Mouse (Mus musculus) gastrocnemius, postnatal 36 days (tissue): ENCODE results near the gene Defb33. TPM values are rescaled to one million over a fixed set of nuclear protein-coding genes. Genes with fewer than 3 reads are reported as not detected.

Experiments
- DNase-seq, 2 experiments: peaks; one replicate each; pipeline ENCODE4 v3.0.0; 2022
- intact Hi-C: fragments of 180-260 bp; cut with DNase I; formaldehyde crosslinking; loops from one replicate; pipeline ENCODE4 v1.15.1; 2025
- long read RNA-seq, 2 experiments: library from polyadenylated mRNA; stranded (forward); transcript quantifications; one replicate each; pipeline ENCODE4 v2.0.0; 2021
- total RNA-seq, 2 experiments: library from RNA; stranded (reverse); gene quantifications; 2 replicates each; pipeline ENCODE4 v1.2.3; 2021

Defb33 gene
- total RNA-seq: not detected
- long read RNA-seq, experiment 1: 0 reads
- long read RNA-seq, experiment 2: 0 reads

- no peak for DNase-seq
- intact Hi-C loops: no loop called here
Measured at GRCm38 (mm10) chr8:20892369-20892768, at the start of gene Defb33. TSS of gene Defb33 (plus strand) at chr8:20892669.

DNA sequence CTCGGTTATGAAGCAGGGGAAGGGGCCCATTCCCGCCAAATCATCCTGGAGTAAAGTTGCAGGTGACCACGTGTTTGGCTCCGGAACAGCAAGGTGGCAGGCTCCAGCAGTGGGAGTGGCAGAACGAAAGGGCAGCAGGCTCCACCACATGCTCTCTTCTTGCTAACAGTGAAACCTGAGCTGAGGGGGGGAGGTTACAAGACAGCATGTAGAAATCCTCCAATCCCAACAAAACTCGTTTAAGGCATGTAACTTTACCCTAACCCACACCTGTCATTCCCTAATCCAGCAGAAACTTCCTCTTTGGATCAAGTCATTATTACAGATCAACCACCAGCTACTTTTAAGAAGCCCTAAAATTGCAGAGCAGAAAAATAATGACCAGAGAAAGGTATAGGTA, 17.9 kb upstream of the Defb33 start:
- intact Hi-C loops: loop anchor here (10.0 kb wide), 1 partner anchor 1390 kb away; no protein-coding TSS in a partner anchor

DNA sequence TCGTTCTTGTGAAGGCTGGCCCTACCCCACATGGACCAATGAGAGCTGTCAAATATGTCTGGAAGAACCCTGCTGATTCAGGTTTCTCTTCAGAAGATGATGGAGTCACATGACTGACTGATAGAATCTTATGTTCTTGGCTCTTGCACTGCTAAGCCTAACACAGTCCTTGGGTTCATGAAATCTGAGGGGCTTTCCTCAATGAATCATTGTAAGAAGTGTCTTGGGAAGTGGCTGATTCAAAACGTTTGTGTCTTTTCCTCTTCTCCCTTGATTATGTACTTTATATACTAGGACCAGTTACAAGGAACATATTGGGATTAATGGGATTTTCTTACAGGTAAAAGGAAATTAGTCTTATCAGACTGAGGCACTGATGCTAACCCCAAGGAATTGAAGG, 10.1 kb downstream of the Defb33 start, which contains the start of gene Gm15056:
Gene Gm15056, minus strand, starts transcription at position 101 of the 400 bp plus-strand sequence.
- DNase-seq: no peak
- intact Hi-C loops: no loop called here

More for the DNA sequence above, 17.9 kb upstream of the Defb33 start:
- DNase-seq: no peak

DNA sequence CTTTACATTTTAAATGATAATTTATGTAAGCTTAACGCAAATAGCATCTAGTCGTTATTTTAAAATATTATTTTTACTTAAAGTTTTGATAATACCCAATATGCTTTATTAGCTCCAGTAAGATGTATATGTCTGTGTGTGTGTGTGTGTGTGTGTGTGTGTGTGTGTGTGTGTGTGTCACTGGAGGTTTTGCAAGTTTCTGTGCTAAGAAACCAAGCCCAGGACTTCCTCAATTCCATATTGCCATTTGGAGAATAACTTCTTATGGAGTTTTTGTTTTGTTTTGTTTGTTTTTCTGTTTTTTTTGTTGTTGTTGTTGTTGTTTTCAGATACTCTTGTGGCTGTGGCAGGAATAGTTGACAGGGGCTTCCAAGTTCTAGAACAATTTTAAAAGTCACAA, 14.7 kb downstream of the Defb33 start:
- DNase-seq: no peak
- intact Hi-C loops: no loop called here

DNA sequence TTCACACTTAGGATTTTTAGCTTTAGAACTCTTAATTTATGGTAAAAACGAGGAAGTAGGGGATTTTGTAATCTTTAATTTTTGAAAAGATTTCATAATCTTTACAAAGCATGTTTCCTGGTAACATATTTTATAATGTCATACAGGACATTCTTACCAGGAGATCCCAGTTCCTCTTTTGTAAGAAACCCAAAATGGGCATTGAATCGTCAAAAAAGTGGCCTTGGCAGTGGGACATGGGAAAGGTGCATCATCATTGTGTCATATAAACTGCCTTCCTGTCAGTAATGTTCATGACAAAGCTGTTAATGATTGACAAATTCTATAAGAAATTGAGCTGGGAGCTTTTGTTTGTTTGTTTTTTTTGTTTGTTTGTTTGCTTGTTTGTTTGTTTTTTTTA, 15.8 kb downstream of the Defb33 start:
- no peak for DNase-seq
- intact Hi-C loops: no loop called here

GRCm38 (mm10) chr8:20912288-20912687, 19.8 kb downstream of the Defb33 start:
- intact Hi-C loops: no loop called here
- no peak for DNase-seq

- intact Hi-C loops: no loop called here
- no peak for DNase-seq
Measured at GRCm38 (mm10) chr8:20921971-20922370, 29.5 kb downstream of the Defb33 start, which contains the start of gene Gm6040. TSS of gene Gm6040 (minus strand) at chr8:20922071.

DNA sequence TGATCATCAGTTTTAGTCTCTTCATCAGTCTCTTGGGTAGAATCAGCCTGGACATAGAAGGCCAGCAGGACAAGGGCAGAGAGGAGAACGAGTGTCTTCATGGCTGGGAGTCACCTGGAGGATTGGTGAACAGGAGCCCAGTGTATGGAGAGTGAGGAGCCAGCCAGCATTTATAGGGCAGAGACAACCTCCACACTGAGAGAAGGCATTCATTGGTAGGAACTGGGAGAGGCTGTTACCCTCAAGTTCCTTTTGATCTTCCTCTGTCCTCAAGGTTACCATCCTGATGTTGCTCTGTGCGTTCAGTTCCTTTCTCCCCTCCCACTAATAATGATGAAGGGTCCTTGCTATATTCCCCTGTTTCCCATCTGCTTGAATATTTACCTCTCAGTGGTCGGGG, 52.1 kb downstream of the Defb33 start, which contains the start of gene AY761185:
Gene AY761185, minus strand, starts transcription at position 101 of the 400 bp plus-strand sequence.
- DNase-seq: no peak
- intact Hi-C loops: loop anchor here (5.0 kb wide), 1 partner anchor 68 kb away; no protein-coding TSS in a partner anchor

Other genes with a start within 250 kb of the Defb33 start
- not detected for gene Gm15056, start 10.0 kb downstream of the Defb33 start, total RNA-seq
- not detected for gene Gm6040, start 29.4 kb downstream of the Defb33 start, total RNA-seq
- gene AY761185, start 52.0 kb downstream of the Defb33 start, total RNA-seq: not detected
- not detected for gene Defa21, start 132.9 kb downstream of the Defb33 start, total RNA-seq
- not detected for gene Defa23, start 162.4 kb downstream of the Defb33 start, total RNA-seq
- not detected for gene Defa35, start 172.4 kb downstream of the Defb33 start, total RNA-seq
- not detected for gene Defa25, start 191.8 kb downstream of the Defb33 start, total RNA-seq
- not detected for gene Gm14851, start 203.4 kb downstream of the Defb33 start, total RNA-seq
- not detected for gene Defa30, start 242.0 kb downstream of the Defb33 start, total RNA-seq